Mouse (Mus musculus): ENCODE data around the gene Dynlt1b. TPM values are rescaled to one million over a fixed set of nuclear protein-coding genes. Genes with fewer than 3 reads are reported as not detected.
"Not testable (repeated sequence)": the region's sequence is repeated elsewhere in the genome, so short reads cannot be mapped to it uniquely, and the experiment has no call there.

Dynlt1b gene
- total RNA-seq, 2 experiments from 2014 or later: 54.7 to 63.0 TPM

DNA sequence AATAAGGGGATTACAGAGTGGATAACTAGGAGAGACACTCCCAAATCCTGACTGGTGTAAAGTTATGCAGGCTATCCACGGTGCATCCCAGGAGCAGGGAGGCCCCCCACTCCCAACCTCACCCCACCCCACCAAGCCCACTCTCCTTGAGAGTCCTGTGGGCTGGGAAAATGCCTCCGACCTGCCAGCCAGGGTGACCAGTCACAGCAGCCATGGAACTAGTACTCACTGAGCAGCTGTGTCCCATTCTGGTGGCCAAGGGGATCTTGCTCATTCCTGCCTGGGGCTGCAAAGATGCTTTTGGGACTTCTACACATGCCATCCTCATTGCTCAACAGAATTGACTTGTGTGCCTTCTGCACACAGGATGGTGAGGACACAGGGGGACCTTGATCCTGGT, 24.8 kb downstream of the Dynlt1b start:
- DNase-seq; intact Hi-C loops (cut with DNase I): not testable (repeated sequence)

- DNase-seq; intact Hi-C loops (cut with DNase I): not testable (repeated sequence)
Measured at GRCm38 (mm10) chr17:6455883-6456282, 26.0 kb downstream of the Dynlt1b start.

DNA sequence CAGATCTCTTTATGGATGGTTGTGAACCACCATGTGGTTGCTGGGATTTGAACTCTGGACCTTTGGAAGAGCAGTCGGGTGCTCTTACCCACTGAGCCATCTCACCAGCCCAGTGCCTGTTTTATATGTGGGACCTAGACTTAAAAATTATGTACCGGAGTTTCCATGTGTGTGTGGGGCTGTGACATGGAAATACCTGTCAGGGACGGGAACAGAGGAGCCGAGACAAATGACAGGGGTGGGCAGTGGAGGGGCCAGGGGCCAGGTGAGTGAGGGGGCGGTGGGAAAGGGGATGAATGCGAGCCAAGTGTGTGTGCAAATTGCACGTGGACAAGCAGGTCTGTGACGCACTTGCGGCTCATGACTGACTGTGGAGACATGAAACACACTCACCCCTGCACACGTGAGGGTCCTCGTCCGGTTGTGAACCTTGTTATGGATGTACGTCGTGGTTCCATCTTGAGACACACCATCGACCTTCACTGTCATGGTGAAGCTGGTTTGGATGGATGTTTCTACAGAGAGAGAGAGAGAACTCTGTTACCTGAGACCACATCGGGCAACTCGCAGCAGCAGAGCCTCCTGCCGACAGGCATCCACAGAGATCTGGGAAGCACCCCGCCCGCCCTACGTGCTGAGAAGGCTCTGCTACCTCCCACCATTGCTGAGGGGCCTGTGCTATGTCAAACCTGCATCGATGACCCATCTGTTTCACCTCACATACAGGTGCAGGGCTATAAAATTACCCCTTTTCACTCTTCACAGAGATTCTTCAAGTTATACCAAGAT, 26.9 kb downstream of the Dynlt1b start:
- DNase-seq; intact Hi-C loops (cut with DNase I): not testable (repeated sequence)

DNA sequence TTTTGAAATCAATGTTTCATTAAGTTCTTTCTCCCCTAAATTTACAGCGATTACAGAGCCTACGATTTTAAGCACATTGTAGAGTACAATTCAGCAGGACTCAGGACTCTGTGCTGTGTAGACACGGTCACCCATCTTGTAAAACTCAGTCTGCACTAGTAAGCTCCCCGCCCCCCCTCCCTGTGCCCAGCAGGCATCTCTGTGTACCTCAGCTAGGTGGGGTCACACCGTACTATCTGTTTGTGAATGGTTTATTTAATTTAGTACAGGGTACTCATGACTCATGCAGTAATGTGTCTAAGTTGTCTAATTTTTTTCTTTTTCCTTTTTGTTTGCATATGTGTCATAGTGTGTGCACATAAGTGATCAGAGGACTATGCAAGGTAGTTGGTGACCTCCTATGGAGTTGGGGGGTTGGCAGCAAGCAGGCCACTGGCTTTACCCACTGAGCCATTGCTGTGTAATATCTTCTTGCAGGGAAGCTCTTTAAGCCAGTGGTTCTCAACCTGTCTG, 31.2 kb downstream of the Dynlt1b start:
- DNase-seq; intact Hi-C loops (cut with DNase I): not testable (repeated sequence)

DNA sequence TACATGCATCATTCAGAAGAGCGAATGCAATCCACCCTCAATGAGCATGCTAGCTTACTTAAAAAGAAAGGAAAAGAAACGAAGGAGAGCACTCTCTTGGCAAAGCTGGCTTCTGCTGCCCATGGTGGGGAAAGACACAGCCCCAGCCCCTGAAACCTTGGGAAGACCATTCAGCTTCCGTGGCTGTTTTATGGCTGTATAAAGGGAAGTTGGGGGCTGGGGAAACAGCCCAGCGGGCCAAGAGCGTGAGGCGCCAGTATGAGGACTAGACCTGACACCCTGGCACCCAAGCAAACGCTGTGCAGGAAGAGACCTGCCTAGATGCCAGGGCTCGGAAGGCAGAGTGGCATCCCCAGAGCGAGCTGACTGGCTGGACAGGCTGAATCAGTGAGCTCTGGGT, 35.8 kb downstream of the Dynlt1b start:
- DNase-seq; intact Hi-C loops (cut with DNase I): not testable (repeated sequence)

GRCm38 (mm10) chr17:6467638-6468461, 37.9 kb downstream of the Dynlt1b start:
- intact Hi-C loops (cut with DNase I); DNase-seq: not testable (repeated sequence)

GRCm38 (mm10) chr17:6470031-6470430, 40.1 kb downstream of the Dynlt1b start:
- DNase-seq; intact Hi-C loops (cut with DNase I): not testable (repeated sequence)

DNA sequence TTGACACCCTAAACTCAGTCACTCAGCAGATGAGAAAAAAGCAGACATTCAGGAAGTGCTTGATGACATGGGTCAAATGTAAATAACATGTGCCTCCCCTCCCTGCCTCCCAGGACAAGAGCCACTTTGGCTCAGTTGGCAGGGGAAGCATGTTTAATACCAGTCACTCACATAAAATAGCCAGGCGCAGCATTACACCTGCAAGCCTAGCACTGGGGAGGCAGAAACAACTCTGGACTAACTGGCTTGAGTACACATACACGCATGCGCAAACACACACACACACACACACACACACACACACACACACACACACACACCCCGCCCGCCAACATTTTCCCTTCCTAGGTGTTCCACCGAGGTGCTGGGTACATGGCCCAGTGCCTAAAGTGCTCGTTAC, 40.8 kb downstream of the Dynlt1b start:
- intact Hi-C loops (cut with DNase I); DNase-seq: not testable (repeated sequence)

- intact Hi-C loops (cut with DNase I); DNase-seq: not testable (repeated sequence)
Measured at GRCm38 (mm10) chr17:6475270-6475669, 45.4 kb downstream of the Dynlt1b start.

DNA sequence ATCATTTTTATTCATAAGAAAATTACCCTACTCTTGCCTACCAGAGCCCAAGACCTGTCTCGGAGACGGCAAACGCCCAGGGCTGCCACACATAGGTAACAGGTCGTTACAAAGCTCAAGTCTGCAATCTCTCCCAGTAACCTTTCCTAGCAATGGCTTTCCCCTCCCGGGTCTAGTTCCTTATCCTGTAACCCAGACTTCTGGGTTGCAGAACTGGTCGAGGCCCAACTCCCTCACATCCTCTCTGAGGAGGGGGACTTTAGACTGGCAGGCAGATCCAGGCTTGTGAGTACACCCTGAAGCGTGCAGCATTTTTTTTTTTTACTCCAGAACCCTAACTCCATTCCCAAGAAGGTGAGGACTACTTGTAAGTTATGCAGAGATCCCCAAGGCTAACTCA, 46.0 kb downstream of the Dynlt1b start:
- intact Hi-C loops (cut with DNase I); DNase-seq: not testable (repeated sequence)

GRCm38 (mm10) chr17:6476495-6476947, 46.6 kb downstream of the Dynlt1b start:
- intact Hi-C loops (cut with DNase I); DNase-seq: not testable (repeated sequence)

GRCm38 (mm10) chr17:6477026-6477425, 47.1 kb downstream of the Dynlt1b start:
- DNase-seq; intact Hi-C loops (cut with DNase I): not testable (repeated sequence)

DNA sequence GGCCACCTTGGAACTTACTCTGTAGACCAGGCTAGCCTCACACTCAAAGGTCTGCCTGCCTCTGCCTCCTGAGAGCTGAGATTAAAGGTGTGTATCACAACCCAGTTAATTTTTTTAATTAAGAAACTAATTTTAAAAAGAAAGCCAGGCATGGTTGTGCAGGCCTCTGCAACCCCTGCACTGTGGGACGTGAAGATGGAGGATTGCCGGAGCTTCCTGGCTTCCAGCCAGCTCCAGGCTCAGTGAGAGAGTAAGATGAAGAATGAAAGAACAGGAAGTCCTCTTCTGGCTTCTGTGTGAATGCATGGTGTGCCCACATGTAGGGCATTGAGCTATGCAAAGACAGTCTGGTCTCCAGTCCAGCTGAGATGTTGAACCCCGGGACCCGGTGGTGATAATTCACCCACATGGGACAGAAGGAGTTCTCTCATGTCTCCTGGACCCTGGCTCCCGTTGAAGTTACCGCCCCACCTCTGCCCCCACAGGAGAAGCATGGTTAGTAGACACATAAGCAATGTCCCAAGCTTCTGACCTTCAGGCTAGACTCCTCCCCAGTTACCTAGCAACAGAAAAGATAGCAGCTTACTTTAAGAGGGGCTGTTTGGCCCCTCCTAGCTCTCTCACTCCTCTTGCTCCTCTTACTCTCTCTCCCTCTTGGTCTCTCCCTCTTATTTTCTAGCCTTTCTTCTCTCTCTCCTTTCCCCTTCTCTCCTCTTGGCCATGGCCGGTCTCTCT, 51.1 kb downstream of the Dynlt1b start:
- intact Hi-C loops (cut with DNase I); DNase-seq: not testable (repeated sequence)

DNA sequence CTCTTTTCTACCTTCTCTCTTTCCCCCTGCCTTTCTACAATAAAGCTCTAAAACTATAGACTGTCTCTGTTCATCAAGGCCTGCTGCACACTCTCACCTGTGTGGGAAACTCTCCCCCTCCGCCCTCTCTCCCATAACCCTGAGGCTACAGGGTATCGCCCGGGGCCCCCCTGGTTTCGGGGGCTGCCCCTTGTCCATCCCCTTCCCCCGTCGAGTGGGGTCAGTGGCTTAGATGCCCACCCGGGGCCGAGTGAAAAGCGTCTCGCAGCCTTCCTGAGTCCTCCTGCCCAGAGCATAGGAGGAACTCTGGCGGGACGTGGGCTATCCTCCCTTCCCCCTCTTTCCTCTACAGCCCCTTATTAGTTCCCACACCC, 51.7 kb downstream of the Dynlt1b start:
- DNase-seq; intact Hi-C loops (cut with DNase I): not testable (repeated sequence)

GRCm38 (mm10) chr17:6482248-6482647, 52.3 kb downstream of the Dynlt1b start:
- DNase-seq; intact Hi-C loops (cut with DNase I): not testable (repeated sequence)

Other genes with a start within 250 kb of the Dynlt1b start
- gene Tmem181a, start 173.3 kb upstream of the Dynlt1b start, total RNA-seq (2021): 1 to 10 TPM; 3.8 to 4.5 TPM
- gene Dynlt1a, start 112.6 kb upstream of the Dynlt1b start, total RNA-seq (2021): 1 to 10 TPM; 2.0 to 4.0 TPM
- 1 to 10 TPM; 1.6 to 2.7 TPM for gene Dynlt1c, start 171.6 kb downstream of the Dynlt1b start, total RNA-seq (2021)
- 10 to 100 TPM; 48.9 to 50.1 TPM for gene Dynlt1f, start 225.8 kb downstream of the Dynlt1b start, total RNA-seq (2021)
- 1 to 10 TPM in 1 of 2 experiments, under 1 TPM in 1; 0.69 to 1.6 TPM for gene Sytl3, start 229.0 kb downstream of the Dynlt1b start, total RNA-seq (2021)